Mouse (Mus musculus): ENCODE results near the gene Mob3b. TPM values are rescaled to one million over a fixed set of nuclear protein-coding genes. Genes with fewer than 3 reads are reported as not detected.

Gene Mob3b
- polyA plus RNA-seq, 1 experiment = 6.5 TPM

DNA sequence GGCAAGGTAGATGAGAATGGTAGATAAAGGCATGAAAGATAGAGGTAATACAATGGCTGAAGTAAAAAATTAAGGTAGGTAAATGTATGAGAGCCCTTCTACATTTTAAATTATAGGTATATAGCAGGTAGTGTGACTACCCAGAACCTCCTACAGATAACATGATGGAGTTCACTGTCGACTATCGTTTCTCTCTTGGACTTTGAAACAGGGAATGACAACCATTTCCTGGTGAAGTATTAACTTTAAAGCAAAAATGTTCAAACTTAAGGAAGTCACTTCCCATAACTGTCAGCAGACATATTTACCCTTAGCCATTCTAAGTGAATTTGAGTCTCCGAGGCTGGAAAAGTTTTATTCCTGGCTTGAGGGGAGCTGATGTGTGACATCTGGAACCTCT is 64.8 kb downstream of the Mob3b start:
- H3K36me3 ChIP-seq (ENCODE audit: control insufficient read depth, insufficient read depth, low read length, poor library complexity, severe bottlenecking) = no peaks in the 10 kb centered on the region
- H3K9me3 ChIP-seq (replicated peaks; ENCODE audit: control insufficient read depth, insufficient read depth, low read length, poor library complexity, severe bottlenecking) = no peaks in the 10 kb centered on the region
- no peak overlapping the region for H3K9ac ChIP-seq (ENCODE audit: low read depth, poor library complexity, severe bottlenecking)
- H3K4me3 ChIP-seq (ENCODE audit: low read depth, low read length) = no peak overlapping the region
- TF ChIP-seq EP300 (IDR thresholded peaks at IDR 0.05; ENCODE audit: insufficient read depth, low read depth, low read length) (no peak), POLR2A (IDR thresholded peaks at IDR 0.05; ENCODE audit: insufficient read depth, low read length) (no peak), CTCF (IDR thresholded peaks at IDR 0.05; ENCODE audit: low read depth, low read length) (no peak)
- H3K4me1 ChIP-seq (ENCODE audit: control insufficient read depth, insufficient read depth, low read length) = no peaks in the 10 kb centered on the region
- no peak overlapping the region for H3K27ac ChIP-seq (ENCODE audit: insufficient read depth, low read length)
- no peaks in the 10 kb centered on the region for H3K27me3 ChIP-seq (ENCODE audit: control insufficient read depth, insufficient read depth, low read length, poor library complexity, severe bottlenecking)

DNA sequence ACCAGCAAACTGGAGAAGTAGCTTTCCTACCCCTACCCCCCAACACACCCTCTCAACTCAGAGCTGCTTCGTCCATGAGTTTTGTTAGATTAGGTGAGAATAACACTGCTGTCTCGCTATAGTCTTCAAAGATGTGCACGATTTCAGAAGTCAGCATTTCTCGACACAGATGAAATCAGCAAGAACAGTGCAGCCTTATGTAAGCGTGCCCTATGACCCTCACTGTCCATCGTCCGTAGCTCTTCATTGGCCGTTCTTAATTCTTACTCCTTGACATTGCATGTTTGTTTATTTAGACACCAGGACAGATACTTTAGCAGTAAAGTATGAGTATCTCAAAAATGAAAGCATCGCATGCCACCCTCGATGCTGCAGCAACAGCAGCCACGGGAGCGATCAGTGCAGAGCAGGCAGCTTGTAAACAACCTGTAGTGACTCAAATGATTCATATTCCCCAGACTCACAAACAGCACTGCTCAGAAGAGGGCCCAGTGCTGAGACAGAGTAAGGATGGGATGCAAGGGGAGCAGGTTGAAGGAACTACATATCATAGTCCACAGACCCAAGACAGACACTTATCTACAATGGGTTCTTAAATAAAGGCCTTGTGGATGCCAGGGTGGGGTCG is 66.0 kb downstream of the Mob3b start:
- TF ChIP-seq CTCF (IDR thresholded peaks at IDR 0.05; ENCODE audit: low read depth, low read length) (no peak), EP300 (IDR thresholded peaks at IDR 0.05; ENCODE audit: insufficient read depth, low read depth, low read length) (no peak), POLR2A (IDR thresholded peaks at IDR 0.05; ENCODE audit: insufficient read depth, low read length) (no peak)
- H3K9ac ChIP-seq (ENCODE audit: low read depth, poor library complexity, severe bottlenecking) = no peak overlapping the region
- H3K9me3 ChIP-seq (replicated peaks; ENCODE audit: control insufficient read depth, insufficient read depth, low read length, poor library complexity, severe bottlenecking) = no peaks in the 10 kb centered on the region
- no peaks in the 10 kb centered on the region for H3K27me3 ChIP-seq (ENCODE audit: control insufficient read depth, insufficient read depth, low read length, poor library complexity, severe bottlenecking)
- no peaks in the 10 kb centered on the region for H3K36me3 ChIP-seq (ENCODE audit: control insufficient read depth, insufficient read depth, low read length, poor library complexity, severe bottlenecking)
- H3K27ac ChIP-seq (ENCODE audit: insufficient read depth, low read length) = no peak overlapping the region
- H3K4me3 ChIP-seq (ENCODE audit: low read depth, low read length) = no peak overlapping the region
- H3K4me1 ChIP-seq (ENCODE audit: control insufficient read depth, insufficient read depth, low read length) = no peaks in the 10 kb centered on the region

DNA sequence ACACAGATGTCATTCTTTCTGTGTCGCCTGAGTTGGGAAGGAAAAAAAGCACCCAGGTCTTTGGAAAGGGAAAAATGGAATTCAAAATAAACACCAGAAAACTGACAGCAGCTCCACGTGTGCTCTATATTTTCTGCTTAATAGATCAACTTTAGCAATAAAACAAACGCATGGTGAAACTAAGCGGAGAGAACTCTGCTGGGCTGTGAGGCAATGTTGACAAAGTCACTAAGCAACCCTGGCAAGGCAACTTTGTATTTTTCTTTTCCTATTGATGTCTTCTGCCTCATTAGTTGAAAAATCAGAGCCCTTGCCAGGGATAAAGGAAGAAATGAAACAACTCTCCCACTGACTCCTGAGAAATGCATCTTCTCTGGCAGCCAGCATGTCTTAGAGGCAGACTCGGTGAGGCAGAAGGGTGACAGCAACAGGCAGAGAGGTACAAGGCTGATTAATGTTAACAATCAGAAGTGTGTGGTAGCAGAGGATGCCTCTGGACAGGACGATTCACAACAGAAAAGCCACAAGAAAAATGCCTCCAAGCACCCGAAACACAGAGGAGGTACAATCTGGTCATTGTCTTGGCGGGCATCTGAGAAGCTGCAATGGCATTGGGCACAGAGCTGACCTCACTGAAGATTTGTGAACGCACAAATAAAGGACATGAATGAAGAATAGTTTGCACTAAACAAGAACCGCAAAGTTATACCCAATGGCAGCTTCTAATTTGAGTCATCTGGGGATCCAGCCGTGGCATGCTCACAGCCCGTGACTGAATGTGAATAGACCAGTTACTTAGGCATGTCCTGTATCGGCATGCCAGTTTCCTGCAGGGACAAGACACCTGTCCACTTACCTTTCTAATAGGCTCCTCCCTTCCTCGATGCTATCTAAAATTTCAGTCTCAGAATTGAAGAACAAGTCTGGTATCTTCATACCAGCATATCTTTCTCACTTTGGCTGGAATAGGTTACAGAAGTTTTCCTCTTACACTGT is 67.7 kb downstream of the Mob3b start:
- Histone ChIP-seq H3K4me1 (ENCODE audit: control insufficient read depth, insufficient read depth, low read length) (no peaks in the 10 kb centered on the region), H3K27ac (ENCODE audit: insufficient read depth, low read length) (no peak overlapping the region), H3K27me3 (ENCODE audit: control insufficient read depth, insufficient read depth, low read length, poor library complexity, severe bottlenecking) (no peaks in the 10 kb centered on the region), H3K9me3 (replicated peaks; ENCODE audit: control insufficient read depth, insufficient read depth, low read length, poor library complexity, severe bottlenecking) (no peaks in the 10 kb centered on the region), H3K36me3 (ENCODE audit: control insufficient read depth, insufficient read depth, low read length, poor library complexity, severe bottlenecking) (no peaks in the 10 kb centered on the region), H3K4me3 (ENCODE audit: low read depth, low read length) (no peak overlapping the region), H3K9ac (ENCODE audit: low read depth, poor library complexity, severe bottlenecking) (no peak overlapping the region)
- TF ChIP-seq CTCF (IDR thresholded peaks at IDR 0.05; ENCODE audit: low read depth, low read length) = no peak

DNA sequence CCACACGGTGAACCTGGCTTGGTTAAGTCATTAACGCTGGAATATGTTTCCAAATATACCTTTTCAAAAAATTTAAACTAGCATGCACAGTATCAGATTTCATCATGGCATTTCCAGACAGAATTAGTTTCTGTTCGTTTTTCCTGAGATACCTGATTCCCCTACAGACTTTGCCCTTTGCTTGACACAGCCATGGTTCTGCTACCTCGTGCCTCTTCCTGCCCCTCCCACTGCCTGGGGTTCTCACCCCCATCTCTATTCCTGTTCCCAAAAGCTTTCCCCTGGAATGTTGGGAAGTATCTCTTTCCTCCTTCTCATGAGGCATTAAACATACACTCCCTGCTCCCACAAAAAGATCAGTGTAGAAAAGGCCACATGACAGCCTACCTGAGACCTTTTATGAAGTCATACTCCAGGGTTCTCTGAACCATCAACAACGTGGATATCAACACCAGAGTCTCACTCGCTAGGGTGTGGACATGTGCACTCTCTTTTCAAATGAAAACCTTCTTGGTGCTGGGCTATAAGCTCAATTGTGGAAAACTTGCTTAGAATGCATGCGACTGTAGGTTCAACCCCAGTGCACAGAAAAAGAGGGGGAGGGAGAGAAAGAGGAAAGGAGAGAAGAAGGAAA is 71.1 kb downstream of the Mob3b start:
- Histone ChIP-seq H3K4me1 (ENCODE audit: control insufficient read depth, insufficient read depth, low read length) (no peaks in the 10 kb centered on the region), H3K9ac (ENCODE audit: low read depth, poor library complexity, severe bottlenecking) (no peak overlapping the region), H3K4me3 (ENCODE audit: low read depth, low read length) (no peak overlapping the region), H3K9me3 (replicated peaks; ENCODE audit: control insufficient read depth, insufficient read depth, low read length, poor library complexity, severe bottlenecking) (no peaks in the 10 kb centered on the region), H3K27ac (ENCODE audit: insufficient read depth, low read length) (no peak overlapping the region), H3K36me3 (ENCODE audit: control insufficient read depth, insufficient read depth, low read length, poor library complexity, severe bottlenecking) (no peaks in the 10 kb centered on the region), H3K27me3 (ENCODE audit: control insufficient read depth, insufficient read depth, low read length, poor library complexity, severe bottlenecking) (no peaks in the 10 kb centered on the region)
- TF ChIP-seq POLR2A (IDR thresholded peaks at IDR 0.05; ENCODE audit: insufficient read depth, low read length) (no peak), EP300 (IDR thresholded peaks at IDR 0.05; ENCODE audit: insufficient read depth, low read depth, low read length) (no peak), CTCF (IDR thresholded peaks at IDR 0.05; ENCODE audit: low read depth, low read length) (no peak)

DNA sequence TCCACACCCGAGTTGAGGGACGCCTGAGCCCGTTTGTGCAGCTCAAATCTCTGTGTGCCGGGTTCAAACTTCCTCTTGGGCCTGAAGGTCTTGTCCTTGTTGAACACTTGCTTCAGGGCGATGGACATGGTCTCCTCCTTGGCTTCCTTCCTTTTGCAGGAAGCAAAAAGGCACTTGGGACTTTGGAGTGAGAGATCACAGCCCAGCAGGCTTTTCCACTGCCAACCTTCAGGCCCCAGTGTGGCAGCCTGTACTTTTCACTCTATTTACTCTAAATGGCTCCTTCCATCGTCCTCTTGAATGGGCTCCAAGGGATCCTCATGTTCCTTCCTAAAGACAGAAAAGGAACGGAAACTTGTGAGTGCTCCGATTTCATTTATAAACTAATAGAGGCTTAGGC is 73.2 kb downstream of the Mob3b start:
- no peaks in the 10 kb centered on the region for H3K9me3 ChIP-seq (replicated peaks; ENCODE audit: control insufficient read depth, insufficient read depth, low read length, poor library complexity, severe bottlenecking)
- no peak for TF ChIP-seq POLR2A (IDR thresholded peaks at IDR 0.05; ENCODE audit: insufficient read depth, low read length)
- no peak for TF ChIP-seq EP300 (IDR thresholded peaks at IDR 0.05; ENCODE audit: insufficient read depth, low read depth, low read length)
- no peak for TF ChIP-seq CTCF (IDR thresholded peaks at IDR 0.05; ENCODE audit: low read depth, low read length)
- H3K4me3 ChIP-seq (ENCODE audit: low read depth, low read length) = no peak overlapping the region
- no peaks in the 10 kb centered on the region for H3K36me3 ChIP-seq (ENCODE audit: control insufficient read depth, insufficient read depth, low read length, poor library complexity, severe bottlenecking)
- no peak overlapping the region for H3K27ac ChIP-seq (ENCODE audit: insufficient read depth, low read length)
- no peak overlapping the region for H3K9ac ChIP-seq (ENCODE audit: low read depth, poor library complexity, severe bottlenecking)
- no peaks in the 10 kb centered on the region for H3K4me1 ChIP-seq (ENCODE audit: control insufficient read depth, insufficient read depth, low read length)
- no peaks in the 10 kb centered on the region for H3K27me3 ChIP-seq (ENCODE audit: control insufficient read depth, insufficient read depth, low read length, poor library complexity, severe bottlenecking)

Data from ES-Bruce4 (cell line).